Mouse (Mus musculus) cerebellum, postnatal 14 days (tissue): ENCODE results near the gene Pigh.

Source experiments
- DNase-seq, 2 experiments: peaks; one replicate each; pipeline ENCODE4 v3.0.0; 2021; ENCODE audit warnings: mixed read lengths in 2 of 2

Pigh gene

GRCm38 (mm10) chr12:79089182-79089812 lies at the start of gene Pigh:
Gene Pigh, minus strand, starts transcription at chr12:79089651.
- peak; percentile 92 to 93 for DNase-seq

DNA sequence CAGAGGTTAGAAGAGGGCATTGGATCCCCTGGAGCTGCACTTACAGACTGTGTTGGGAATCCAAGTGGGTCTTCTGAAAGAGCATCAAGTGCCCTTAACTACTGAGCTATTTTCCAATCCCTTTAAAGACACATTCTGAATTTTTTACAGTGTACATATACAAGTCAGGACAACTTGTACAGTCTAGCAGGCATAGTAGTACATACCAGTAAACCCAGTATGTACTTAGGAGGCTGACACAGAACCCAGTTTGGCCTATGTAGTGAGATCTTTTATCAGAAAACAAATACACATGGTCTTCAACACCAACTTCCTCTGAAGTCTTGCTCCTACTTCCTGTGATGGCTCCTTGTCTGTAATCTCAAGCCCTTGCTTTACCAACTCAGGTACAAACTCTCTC lies 49.5 kb upstream of the Pigh start:
- DNase-seq, result no peak

- DNase-seq, result no peak
These were observed 47.5 kb upstream of the Pigh start for GRCm38 (mm10) chr12:79136949-79137348.

GRCm38 (mm10) chr12:79135105-79135504 lies 45.7 kb upstream of the Pigh start:
- DNase-seq, result no peak

- DNase-seq, result no peak
These were observed 45.2 kb upstream of the Pigh start for GRCm38 (mm10) chr12:79134676-79135075.

GRCm38 (mm10) chr12:79131706-79132460 lies 42.4 kb upstream of the Pigh start:
- peak; percentile 4 to 11 for DNase-seq

- peak; percentile 38 to 41 for DNase-seq
These were observed 41.8 kb upstream of the Pigh start for GRCm38 (mm10) chr12:79131178-79131675.

DNA sequence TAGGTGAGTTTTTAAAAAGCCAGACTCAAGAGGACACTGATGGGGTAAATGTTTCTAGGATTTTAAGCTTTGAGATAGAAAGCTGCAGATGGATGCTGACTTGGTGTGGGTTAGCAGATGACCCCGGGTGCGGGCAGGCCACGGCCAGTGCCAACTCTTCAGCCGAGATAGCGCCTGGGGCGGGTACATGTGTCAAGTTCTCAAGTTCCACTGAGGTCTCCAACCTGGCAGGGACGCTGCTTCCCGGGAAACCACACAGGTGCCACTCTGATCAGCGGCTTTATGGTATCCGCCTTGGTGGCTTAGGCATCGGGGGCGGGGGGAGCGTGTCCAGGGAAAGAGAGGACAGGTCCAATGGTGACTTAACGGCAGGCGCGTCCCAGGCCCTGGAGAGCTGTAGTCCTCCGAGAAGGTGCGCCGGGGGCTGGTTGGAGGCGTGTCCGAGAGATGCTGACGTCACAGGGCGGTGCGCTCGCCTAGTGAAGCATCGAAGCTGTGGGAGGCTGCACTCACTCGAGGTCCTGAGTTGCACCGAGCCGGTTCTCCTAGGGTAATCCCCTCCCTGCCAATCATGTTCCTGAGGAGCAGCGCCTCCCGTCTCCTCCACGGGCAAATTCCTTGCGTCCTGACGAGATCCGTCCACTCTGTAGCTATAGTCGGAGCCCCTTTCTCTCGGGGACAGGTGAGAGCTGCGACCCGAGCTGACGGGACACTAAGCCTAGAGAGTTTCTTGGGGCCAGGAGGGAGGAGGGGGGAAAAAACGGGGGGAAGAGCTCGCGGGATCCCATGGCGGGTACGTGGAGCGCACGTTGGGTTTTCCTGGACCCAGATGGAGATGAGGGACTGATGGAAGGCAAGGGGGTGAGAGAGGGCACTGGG lies 41.1 kb upstream of the Pigh start, which contains the start of gene Arg2:
TSS of gene Arg2 (plus strand) at position 479 of the 879 bp plus-strand sequence.
- DNase-seq, result peak; percentile 87 to 90

DNA sequence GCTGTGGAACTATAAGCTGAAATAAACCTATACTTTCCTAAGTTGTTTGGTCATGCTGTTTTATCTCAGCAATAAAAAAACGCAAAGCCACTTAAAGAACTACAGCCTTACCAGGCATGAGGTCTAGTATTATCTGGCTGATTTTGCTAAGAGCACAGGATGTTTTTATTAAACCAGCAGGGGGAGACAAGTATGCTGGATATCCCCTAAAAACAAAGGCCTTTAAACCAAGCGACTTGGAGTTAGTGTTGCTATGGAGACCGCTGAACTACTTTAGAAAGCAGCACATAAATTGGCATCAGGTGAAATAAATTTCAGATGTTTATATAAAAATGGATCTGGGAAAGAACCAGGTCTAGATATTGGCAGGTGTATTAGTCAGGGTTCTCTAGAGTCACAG lies 33.4 kb upstream of the Pigh start:
- peak in 1 of 2 experiments; percentile 9 for DNase-seq

DNA sequence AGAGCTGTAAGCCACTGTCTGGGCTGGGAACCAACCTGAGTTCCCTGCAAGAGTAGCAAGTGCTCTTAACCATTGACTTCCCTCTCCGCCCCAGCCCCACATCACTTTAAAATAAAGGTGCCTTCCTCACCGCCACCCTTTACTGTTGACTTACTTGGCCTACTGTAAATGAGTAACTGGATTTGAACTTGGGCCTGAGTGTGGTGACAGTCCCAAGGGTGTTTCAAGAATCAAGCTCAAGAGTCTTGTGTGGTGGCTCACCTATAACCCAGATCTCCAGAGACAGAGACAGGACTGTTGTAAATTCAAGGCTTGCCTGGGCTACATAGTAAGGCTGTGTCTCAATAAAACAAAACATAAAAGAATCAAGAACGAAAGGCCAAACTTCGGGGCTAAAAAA lies 29.5 kb upstream of the Pigh start:
- DNase-seq, result no peak

DNA sequence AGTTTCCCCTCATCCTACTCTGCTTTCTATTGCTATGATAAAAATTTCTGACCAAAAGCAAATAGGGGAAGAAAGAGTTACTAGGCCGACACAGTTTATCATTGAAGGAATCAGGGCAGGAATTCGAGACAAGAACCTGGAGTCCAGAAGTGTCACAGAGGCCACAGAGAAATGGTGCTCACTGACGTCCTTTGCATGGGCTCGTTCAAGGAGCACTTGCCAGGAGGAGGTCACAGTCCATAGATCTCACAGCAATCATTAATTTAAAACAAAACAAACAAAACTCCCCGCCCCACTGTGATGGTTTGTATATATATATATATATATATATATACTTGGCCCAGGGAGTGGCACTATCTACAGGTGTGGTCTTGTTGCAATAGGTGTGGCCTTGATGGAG lies 15.9 kb upstream of the Pigh start:
- no peak for DNase-seq

- peak in 1 of 2 experiments; percentile 27 for DNase-seq
These were observed 15.1 kb upstream of the Pigh start for GRCm38 (mm10) chr12:79104544-79104943.

- no peak for DNase-seq
These were observed 14.3 kb upstream of the Pigh start for GRCm38 (mm10) chr12:79103773-79104172.

GRCm38 (mm10) chr12:79097106-79097752 lies 7.8 kb upstream of the Pigh start:
- DNase-seq, result peak; percentile 71 to 72

DNA sequence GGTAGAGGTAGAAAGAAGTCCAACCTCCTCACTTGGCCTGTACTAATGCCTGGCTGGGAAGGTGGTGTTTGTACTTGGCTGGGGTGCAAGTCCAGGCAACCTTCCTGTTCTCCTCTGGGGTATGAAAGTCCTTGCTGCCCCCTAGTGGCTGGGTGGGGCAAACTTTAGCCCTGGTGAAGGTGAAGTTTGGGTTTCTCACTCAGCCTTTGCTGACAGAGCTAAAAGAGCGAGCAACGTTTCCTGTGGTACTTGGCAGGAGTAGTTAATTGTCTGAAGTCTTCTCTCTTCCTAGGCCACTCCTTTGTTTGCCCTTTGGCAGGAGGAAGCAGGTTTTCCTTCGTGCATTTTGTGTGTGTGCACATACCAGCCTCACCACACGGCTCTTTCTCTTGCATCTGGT lies 3.1 kb upstream of the Pigh start:
- DNase-seq, result peak; percentile 37 to 41

DNA sequence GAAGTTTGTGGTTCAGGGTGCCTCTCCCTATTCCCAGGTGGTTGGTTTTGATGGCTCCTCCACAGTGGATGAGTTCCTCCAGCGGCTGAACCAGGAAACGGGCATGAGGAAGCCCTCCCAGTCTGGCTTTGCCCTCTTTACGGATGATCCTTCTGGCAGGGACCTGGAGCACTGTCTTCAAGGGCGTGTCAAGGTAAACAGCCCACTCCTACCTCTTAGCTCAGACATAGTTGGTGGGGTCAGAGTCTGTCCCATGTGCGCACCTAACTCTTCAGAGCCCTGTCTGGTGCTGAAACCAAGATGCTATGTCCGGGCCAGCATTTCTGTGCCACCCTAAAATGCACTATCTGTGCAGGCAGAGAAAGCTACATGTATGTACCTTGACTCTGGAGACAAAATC lies 16.1 kb downstream of the Pigh start:
- DNase-seq, result no peak

GRCm38 (mm10) chr12:79072576-79072975 lies 16.9 kb downstream of the Pigh start:
- DNase-seq, result no peak

DNA sequence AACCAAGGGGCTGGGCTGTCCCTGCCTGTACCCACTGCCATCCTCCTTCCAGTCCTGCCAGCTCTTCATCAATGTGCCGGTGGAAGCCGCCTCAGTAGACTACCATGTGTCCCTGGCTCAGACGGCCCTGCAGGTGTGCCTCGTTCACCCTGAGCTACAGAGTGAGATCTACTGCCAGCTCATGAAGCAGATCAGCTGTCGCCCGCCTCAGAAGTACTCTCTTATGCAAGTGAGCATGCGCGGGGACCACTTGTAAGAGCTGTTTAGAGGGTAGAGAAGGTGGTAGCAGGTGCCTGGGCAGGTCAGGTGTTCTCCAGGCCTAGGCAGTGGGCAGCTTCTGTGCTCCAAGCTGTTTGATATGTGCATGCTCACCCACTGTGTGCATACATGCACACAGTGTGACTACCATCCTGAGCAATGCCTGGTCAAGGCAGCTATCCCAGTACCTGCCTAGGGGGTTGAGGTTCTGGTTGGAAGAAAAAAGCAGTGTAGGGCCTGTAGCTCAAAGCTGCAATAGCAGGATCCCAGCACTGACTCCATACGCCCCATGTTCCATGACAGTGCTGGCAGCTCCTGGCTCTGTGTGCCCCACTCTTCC lies 18.6 kb downstream of the Pigh start:
- DNase-seq, result no peak

- no peak for DNase-seq
These were observed 19.5 kb downstream of the Pigh start for GRCm38 (mm10) chr12:79069916-79070315.

- DNase-seq, result no peak
These were observed 20.3 kb downstream of the Pigh start for GRCm38 (mm10) chr12:79069187-79069608.

- no peak for DNase-seq
These were observed 21.1 kb downstream of the Pigh start for GRCm38 (mm10) chr12:79068306-79068705.

- DNase-seq, result no peak
These were observed 21.9 kb downstream of the Pigh start for GRCm38 (mm10) chr12:79067526-79067925.
